Mouse (Mus musculus) spleen, adult 2 months (tissue): ENCODE results near the gene Rae1.

Experiments used
- CTCF ChIP-seq: fragments of 200-500 bp; IDR thresholded peaks from 2 replicates; pipeline ENCODE4 v1.5.1; 2011; ENCODE audit warnings: mild to moderate bottlenecking, inconsistent platforms; ENCODE audit not compliant: insufficient read depth, insufficient read length, insufficient replicate concordance; ENCODE audit errors: extremely low read depth
- POLR2A ChIP-seq: fragments of 200-500 bp; IDR thresholded peaks from 2 replicates; pipeline ENCODE4 v1.6.1; 2011; ENCODE audit warnings: low read depth, low read length, inconsistent platforms

DNA sequence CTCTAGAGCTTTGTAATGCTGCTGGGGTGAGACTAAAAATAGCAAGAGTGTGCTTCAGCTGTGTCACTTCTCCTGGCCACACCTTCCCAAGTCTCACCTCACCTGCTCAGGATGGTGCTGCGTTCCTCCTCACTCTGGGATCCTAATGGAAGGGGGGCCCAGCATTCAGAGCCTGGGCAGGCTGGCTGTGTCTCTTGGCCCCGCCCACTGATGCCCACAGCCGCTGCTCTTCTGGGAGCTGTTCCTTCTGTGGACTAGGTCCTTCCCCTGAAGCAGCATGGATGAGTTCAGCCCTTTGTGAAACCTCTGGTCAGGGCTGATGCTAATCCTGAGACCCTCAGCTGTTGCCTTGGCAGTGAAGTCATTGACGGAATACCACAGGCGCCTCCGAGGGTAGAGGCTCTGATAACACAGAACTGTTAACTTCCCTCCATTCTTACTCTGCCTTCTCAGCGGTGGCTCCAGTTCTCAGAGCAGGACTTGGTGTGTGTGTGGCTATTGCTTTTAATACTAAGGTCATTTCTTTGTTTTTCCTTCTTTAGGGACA, 14.9 kb downstream of the Rae1 start:
- TF ChIP-seq CTCF, result no peak
- TF ChIP-seq POLR2A, result no peak
